Mouse (Mus musculus) G1E (cell line): ENCODE results near the gene Ei24.

ENCODE experiments used
- CTCF ChIP-seq: IDR thresholded peaks from 2 replicates; pipeline ENCODE4 v1.5.1; 2012; ENCODE audit warnings: low read depth, low read length, inconsistent platforms, mixed read lengths
- GATA1 ChIP-seq: IDR thresholded peaks from 2 replicates; pipeline ENCODE4 v1.6.1; 2012; ENCODE audit warnings: borderline replicate concordance, low read length, inconsistent platforms, mixed read lengths
- POLR2AphosphoS5 ChIP-seq: IDR thresholded peaks from 2 replicates; pipeline ENCODE4 v1.6.1; 2012; ENCODE audit warnings: low read depth, low read length, inconsistent platforms; ENCODE audit not compliant: insufficient replicate concordance

GRCm38 (mm10) chr9:36818905-36819304, 21.7 kb upstream of the Ei24 start:
- TF ChIP-seq CTCF (no peak), GATA1 (no peak), POLR2AphosphoS5 (no peak)
